Mouse (Mus musculus) CD4-positive helper T cell, adult 2 months (primary cell): ENCODE results near the gene Cela3b.
"Not testable (repeated sequence)": the region's sequence is repeated elsewhere in the genome, so short reads cannot be mapped to it uniquely, and the experiment has no call there.

Experiments used
- DNase-seq: peaks from one replicate; pipeline ENCODE4 v3.0.0-alpha.2; 2012; ENCODE audit warnings: low read depth, missing footprints, low spot score

The Cela3b gene

DNA sequence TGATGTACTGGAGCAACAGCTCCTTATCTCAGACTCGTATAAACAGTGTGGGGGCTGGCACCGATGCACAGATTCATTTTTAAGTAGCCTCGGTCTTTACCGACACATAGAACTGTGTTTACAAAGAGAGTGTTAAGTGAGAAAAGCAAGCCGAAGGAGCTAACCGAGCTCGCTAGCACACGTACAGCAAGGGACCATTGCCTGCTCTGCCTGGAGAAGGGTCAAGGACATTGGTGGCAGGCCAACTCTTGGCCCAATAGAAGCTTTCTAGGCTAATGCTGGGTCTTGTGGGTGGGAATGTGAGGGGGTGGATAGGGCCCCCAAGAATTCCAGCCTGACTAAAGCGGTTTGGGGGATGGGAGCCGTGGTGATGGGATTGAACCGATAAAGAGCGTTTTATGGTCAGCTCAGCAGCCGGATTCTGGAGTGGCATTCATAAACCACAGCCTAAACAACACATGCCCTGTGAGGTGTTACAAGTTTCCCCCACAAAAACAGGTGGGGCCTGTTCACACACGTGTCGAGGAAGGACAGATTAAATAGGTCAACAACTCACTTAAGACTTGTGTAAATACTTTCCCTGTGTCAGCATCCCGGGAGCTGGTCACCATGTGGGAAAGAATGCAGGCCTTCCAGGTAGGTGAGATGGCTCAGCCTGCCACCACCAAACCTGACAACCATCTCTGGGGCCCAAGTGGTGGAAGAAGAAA, 31.8 kb upstream of the Cela3b start:
- no peak for DNase-seq

DNA sequence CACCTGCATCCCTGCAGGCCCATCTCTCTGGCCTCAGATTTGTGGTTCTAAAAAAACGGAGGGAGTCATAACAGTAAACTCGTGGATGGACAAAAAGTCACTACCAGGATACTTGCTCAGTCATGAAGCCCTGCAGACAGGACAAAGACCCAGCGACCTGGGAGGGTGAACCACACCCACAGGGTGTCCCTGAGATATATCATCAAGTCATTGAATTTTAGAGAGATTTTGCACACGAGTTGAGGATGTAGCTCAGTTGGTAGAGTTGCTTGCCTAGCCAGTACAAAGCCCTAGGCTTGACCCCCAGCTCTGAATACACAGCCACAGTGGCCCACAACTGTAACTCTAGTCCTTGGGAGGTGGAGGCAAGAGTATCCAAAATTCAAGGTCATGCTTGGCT, 30.9 kb upstream of the Cela3b start:
- no peak for DNase-seq

DNA sequence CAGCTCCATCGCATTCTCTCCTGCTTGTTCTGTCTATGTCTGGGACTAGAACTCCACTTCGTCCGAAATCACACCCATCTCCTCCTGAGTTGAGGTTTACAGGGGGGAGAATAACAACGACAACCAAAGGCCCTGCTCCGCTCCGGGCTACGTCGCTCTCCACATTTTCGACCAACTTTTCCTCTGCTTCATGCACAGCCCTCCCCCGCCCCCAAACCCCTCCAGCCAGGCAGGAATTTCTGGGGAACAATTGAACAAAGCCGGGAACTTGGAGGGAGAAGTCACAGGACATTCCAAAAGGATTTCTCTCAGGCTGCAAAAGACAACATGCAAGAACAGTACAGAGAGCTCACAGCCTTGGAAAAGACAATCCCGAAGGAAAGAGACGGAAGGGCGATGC, 30.3 kb upstream of the Cela3b start:
- no peak for DNase-seq

DNA sequence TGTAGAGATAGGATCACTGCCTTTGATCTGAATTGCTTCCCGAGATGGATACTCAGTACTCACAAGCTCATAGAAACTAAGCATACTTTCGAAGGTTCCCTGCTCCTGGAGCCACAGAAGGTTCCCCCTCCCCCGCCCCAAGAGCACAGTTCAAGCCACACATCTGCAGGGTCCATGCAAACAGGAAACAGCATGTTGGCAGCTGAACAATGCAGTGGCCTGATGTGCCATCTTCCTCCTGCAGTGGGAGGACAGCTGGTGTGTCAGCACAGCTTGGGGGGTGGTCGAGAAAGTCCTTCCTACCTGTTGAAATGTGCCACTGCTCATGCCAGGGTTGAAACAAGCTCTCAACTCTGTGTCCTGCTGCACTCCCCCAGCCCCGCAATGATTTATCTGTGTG, 28.5 kb upstream of the Cela3b start:
- no peak for DNase-seq

DNA sequence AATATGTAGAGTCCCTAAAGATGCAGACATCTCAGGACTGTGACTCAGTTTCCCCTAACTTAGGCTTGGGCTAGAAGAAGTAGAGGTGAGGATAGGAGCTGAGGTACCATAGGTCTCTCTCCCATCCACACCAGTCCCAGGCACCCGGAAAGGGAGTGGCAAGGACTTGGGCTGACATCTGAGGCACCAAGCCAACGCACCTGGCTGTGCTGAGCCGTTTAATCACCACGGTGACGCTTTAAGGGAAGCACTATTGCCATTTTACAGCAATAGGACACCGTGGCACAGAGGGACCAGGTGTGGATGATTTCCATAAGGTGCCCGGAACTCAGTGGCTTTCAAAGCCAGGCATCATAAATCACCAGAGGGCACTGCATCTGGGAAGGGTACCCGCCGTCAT, 28.0 kb upstream of the Cela3b start:
- DNase-seq: no peak

DNA sequence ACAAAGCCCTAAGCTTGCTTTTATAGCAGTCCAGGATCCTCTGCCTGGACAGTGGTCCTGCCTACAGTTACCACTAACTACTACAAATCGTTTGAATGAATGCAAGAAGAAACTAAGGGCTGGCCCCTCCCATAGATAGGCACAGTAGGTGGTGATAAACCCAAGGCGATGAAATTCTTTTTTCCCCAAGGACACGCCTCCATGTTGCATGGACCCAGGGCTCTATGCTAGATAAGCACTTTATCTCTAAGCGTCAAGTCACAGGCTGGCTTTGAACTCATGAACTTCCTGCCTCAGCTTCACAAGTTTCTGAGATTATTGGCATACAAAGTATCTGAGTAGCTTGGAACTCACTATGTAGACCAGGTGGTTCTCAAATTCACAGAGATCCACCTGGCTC, 27.0 kb upstream of the Cela3b start:
- no peak for DNase-seq

DNA sequence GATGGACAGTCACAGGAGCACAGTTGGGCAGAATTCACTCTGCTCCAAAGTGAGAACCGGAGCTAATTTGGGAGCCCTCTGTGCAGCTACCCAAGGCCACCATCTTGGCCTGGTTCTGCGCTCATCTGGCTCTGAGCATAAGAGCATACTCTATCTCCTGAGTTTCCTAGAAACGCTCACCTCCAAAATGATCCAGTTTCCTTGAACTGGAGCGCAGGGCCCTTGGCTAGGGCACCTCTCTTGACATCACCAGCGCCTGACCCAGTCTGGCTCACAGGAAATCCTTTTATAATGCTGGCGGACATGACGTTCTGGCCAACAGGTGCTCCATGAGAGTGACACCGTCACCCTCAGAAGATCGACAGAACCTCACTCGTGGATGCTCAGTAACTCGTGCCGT, 26.2 kb upstream of the Cela3b start:
- no peak for DNase-seq

DNA sequence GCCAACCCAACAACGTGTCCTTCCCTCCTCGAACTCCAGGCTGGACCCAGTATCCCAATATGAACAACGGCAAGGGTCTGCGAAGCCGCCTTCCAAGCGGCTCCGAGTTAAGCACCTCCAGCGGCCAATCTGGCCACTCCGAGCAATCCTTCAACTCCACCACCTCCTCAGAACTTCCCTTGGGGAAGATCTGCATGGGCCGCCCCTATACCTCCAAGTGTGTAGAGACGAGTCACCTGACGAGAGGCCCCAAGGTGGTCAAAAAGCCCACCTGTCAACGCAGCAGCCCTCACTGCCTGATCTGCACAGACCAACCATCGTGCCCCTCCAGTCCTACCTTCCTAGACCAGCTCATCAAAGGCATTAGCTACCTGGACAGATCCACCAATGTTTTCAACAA, 24.2 kb upstream of the Cela3b start:
- DNase-seq: no peak

DNA sequence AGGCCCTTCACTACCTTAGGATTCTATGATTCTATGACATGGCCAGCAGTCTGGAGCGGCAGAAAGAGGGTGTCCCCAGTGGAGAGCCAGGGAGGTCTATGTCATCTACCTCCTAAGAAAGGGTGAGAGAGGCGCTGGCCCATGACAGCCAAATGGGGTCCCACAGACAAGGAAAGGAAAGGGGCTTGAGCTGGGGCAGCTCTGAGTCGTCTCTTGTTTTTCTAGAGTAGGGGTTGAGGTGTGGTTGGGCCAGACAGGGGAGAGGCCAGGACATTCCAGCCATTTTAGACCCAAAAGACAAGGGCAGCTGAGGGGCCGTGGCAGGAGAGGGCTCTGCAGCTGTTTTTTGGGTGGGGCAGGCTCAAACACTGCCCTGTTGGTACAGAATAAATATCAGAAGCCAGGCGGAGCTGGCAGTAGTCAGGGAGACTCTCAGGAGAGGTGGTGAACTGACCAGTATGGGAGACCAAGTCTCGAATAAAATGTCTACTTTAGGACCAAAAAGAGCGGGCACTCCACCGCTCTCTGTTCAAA, 23.0 kb upstream of the Cela3b start, which contains the start of gene 1700013G24Rik:
TSS of gene 1700013G24Rik (plus strand) at position 51 of the 534 bp plus-strand sequence.
- DNase-seq: no peak

DNA sequence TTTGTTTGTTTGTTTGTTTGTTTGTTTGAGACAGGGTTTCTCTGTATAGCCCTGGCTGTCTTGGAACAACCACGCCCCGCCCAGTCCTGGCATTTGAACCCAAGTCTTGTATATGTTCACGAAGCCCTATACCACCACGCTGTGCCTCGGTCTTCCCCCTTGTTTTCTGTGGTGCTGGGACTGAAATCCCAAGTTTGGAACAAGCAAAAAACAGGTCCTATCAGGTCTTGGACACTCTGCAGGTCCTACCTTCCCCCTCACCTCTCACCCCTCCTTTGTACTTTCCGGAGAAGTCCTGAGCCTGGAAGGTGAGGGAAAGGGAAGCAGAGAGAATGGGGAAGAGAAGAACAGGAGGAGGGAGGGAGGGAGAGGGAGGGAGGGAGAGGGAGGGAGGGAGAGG, 21.9 kb upstream of the Cela3b start:
- no peak for DNase-seq

DNA sequence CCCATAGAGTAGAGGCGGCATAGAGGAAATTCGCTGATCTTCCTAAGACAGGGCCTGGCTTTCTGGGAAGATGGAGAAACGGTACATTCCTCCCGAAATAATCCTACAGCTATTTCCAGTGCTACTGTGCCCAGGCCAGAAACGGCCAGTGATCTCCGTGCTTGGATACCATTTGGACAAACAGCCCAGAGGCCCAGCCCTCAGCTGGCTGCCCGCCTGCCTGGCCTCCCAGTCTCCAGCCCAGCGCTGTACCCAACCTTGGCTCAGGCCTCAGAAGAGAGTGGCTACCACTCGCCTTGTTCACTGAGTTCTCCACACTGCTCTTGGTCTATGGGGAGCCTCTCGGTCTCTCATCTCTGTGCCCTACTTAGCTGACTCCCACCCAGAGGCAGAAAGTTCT, 19.4 kb upstream of the Cela3b start:
- DNase-seq: no peak

DNA sequence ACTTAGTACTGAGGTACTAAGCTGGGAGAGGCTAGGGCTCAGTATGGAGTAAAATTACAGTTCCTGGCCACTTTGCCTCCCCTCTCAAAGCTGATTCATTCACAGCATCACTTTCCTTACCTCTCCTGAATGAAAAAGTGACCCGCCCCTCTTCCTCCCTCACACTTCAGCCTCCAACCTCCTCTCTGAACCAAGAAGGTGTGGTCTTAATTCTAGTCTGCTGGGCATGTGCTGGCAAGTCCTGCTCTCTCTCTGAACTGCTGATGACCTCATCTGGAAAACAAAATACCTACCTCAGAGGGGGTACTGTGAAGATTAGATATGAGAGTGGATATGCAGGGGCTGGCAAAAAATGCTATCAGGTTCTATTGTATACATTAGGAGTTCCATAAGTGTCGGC, 18.8 kb upstream of the Cela3b start:
- no peak for DNase-seq

DNA sequence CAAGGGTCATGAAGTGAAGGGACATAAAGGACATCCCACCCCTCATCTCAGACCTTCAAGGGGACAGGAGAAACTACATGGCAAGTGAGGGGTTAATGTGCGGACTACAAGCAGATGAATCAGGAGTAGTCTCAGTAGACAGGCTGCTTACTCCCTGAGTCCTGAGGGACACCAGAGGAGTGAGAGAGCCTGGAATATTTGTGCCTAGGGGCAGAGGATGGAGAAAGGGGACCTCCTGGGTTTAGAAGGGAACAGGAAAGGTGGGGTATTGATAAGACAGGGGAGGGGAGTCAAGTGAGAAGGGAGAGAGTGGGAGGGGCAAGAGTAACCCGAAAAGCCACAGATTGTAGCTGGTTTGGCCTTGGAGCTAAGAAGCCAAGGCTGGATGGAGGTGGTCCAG, 18.3 kb upstream of the Cela3b start:
- DNase-seq: no peak

DNA sequence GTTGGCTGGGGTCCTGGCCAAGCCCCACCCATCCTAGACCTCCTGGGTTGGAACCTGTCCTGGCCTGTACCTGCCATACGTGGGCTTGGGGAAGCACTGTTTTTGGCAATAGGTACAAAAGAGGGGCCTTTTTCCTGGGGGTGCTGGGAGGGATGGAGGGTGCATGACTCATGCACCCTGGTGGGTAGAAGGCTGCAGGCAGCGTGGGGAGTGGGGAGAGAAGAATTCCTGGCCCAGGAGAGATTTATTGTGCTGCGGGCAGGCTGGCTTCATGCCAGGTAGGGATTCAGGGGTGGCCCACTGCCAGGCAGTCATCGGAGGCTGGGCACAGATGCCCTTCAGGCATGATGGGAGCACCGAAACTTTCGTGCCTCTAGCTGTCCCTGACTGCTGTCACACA, 17.9 kb upstream of the Cela3b start:
- DNase-seq: no peak

DNA sequence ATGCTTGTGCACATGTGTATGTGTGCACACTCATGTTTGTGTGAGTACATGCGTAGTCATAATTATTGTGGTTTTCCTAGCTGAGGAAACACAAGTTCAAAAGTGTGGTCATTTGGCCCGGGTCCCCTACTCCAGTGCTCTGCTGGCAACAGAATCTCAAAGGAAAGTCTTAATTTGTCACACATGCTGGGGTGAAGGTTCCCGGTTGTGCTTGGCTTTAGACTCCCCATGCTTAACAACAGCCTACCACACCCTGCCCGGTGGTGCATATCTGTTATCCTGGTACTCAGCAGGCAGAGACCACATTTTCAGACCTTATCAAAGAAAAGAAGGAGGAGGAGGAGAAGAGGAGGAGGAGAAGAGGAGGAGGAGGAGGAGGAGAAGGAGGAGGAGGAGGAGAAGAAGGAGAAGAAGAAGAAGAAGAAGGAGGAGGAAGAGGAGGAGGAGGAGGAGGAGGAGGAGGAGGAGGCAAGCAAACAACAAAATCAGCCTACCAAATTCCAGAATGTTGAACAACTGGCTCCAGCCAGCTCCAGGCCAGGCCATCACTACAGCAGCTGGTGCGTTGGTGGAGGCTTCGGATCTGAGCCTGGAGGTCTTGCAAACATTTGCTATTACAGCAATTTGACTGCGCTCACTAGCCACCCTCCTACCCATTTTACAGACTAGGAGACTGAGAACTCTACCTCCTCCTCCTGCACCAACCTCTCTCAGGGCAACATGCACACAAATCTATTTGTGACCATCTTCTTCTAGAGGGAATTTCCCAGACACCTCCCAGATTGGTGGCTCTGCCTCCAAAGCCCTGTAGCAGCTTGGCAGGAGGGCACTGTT, 17.2 kb upstream of the Cela3b start:
- DNase-seq: no peak

DNA sequence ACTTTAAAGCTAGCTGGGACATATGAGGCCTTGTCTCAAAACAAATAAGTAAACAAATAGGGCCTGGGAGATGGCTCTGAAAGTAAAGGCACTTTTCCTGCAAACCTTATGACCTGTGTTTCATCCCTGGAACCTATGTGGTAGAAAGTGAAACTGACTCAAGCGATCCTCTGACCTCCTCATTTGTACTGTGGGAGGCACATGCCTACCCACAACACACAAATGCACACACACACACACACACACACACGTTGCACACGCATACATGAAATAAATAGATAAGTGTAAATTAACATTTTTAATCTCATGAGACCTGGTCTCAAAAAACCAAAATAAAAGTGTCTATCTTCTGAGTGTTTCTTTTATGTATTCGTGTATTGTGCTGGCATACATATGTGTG, 15.5 kb upstream of the Cela3b start:
- no peak for DNase-seq

DNA sequence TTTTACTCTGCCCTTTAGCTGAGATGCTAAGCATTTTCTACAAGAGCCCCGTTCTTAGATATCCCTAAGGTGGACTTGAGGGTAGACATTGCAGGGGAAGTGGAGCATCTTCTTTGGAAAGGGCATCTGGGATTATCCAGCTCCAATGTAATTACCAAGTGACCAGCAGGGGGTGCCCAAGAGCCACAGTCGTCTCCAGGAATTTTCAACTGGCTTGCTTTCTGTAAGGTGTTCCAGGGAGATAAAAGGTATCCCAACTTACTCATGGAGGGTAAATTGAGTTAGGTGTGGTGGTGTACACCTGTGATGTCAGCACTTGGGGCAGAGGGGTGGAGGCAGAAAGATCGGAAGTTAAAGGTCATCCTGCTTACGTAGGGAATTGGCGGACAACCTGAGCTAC, 13.3 kb upstream of the Cela3b start:
- peak; percentile 13 for DNase-seq

DNA sequence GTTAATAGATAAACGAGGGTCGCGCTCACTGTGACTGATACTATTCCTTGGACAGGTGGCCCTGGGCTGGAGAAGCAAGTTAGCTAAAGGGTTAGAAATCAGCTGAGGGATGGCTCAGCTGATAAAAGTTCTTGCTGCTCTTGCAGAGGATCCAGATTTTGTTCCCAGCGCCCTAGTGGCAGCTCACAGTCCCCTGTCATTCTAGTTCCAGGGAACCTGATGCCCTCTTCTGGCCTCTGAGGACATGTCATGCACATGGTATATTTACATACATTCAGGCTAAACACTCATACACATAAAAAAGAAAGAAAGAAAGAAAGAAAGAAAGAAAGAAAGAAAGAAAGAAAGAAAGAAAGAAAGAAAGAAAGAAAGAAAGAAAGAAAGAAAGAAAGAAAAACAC, 11.0 kb upstream of the Cela3b start:
- DNase-seq: no peak

DNA sequence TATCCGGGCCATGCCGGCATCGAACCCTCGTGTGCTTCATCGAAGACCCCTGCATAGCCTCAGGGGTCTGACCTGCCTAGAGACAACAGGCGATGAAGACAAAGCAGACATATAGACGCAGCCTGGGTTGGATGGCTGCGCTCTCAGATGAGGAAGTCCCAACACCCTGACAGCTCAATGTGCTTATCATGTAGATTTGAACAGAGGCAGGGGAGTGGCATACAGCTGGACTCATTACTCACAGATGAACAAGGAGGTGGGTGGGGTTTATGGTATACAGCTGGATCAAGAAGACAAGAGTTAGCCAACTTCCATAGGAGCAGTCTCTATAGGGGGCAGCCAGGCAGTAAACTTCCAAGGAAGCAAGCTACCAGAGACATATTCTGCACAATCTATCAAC, 8.5 kb upstream of the Cela3b start:
- DNase-seq: no peak

DNA sequence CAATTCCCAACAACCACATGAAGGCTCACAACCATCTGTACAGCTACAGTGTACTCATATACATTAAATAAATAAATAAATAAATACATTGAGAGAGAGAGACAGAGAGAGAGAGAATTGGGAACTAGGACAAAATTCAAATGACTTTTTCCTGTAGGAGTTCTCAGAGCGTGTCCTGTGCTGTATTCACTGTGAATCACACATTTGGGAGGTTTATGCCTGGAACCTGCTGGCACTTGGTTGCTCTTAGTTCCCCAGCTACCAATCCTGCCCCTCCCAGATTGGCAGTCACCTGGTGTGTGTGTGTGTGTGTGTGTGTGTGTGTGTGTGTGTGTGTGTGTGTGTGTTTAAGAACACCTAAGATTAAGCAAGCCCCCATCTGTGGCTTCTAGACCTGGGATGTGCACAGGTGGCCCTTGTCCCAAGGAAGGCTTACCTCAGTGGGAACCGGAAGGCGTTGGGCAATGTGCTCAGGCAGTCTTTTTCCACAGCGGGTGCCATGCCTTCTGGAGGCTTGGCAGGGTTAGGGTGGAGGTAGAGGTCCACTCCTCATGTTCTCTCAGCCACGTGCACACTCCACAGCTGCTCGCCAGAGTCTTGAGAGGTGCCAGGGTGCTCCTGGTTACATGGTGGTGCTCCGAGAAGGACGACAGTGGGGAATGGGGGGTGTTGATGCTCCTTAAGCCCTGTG, 6.8 kb upstream of the Cela3b start:
- no peak for DNase-seq

DNA sequence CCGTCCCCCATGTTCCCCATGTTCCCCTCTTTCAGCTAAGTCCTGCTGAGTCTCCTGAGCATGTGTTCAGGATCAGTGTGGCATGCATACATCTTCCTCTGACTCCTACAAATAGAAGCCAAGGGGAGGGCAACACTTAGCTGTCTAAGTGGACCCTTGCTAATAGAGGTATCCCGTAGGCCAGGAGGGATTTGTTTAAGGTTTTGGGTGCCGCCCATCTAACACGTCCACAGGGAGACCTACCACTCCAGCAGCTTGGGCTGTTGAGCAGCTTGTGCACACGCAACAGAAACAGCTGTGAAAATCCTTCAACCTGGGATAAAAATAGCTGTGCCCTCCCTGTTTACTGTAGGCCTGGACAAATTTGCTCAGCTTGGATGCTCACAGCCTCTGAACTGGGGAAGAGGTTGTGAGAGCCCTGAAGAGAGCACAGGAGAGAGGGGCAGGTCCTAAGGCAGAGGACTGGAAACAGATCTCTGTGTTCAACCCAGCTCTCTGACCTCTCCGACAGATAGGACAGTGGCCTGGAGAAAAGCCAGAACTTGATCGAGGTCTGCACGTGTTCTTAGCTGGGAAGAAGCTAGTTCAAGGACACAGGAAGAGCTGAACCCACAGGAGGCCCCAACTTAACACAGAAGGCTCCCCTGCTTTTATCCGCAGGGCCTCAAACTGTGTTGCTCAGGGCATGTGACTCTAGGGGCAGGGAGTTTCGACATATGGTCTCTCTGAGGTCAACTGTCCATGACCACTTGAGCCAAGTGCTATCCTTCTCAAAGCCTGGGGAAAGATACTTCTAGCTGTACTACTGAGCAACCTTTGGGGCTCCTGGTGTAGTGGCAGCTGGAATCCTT, 2.6 kb upstream of the Cela3b start:
- DNase-seq: not testable (repeated sequence)
